Mouse (Mus musculus) layer of hippocampus, postnatal 14 days (tissue): ENCODE results near the gene Paqr4. TPM values are rescaled to one million over a fixed set of nuclear protein-coding genes. Genes with fewer than 3 reads are reported as not detected.

ENCODE experiments used
- DNase-seq, 2 experiments: peaks; one replicate each; pipeline ENCODE4 v3.0.0; 2021 to 2022; ENCODE audit warnings: low spot score in 2 of 2, mixed read lengths in 1 of 2
- total RNA-seq, 2 experiments: library from RNA; stranded (reverse); gene quantifications; 2 replicates each; pipeline ENCODE4 v1.2.3; 2021

Paqr4 gene
- total RNA-seq, 2 experiments from 2014 or later: 49.7 to 52.8 TPM

DNA sequence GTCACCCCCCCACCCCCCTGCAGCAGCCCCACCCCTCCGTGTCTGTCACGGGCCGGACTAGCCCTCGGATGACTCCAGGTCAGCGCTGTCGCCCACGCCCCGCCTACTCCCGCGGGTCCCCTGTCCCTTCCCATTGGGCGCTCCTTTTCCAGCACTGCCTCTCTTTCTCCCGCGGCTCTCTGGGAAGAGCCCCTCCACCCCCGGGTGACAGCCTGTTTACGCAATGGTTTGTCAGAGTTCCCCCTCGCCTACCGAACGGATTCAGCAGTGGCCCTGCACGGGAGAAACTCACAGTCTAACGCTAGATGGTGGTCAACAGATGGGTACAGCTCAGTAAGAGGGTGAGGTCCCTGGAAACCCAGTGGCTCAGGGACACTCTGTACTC, 13.9 kb downstream of the Paqr4 start:
- DNase-seq: peak; percentile 34 to 69

DNA sequence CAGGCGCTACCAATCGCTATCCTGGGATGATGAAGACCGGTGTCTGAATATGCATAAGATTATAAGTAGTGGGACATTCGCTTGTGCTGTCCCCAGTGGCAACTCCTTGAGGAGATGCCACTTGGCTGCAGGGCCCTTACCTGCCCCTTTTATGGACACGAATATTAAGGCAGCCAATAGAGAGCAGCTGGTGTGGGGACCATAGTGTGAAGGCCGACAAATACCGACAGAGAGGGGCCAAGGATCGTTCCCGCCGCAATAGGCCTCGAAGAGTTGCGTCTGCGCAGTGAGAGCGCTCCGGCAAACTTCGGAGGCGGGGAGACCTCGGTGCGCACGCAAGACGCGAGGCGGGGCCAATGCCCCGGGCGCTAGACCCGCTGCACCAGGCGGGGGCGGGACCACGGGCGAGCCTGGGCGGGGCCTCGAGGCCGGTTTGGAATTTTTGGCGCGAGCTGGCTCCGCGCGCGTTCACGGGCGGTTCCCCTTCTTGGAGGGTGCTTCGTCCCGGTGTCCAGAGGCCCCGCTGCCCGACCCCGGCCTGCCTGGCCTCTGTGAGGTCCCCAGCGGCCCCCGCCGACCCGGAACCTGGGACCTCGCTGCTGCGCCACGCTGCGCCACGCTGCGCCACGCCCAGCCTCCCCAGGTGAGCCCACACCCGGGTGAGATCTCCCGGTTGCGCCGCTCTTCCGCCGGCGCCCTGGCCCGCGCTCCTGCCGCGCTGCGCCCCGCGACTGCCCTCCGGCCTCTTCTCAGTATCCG, 14.5 kb downstream of the Paqr4 start, which contains the start of gene Pkmyt1:
Gene Pkmyt1, plus strand, starts transcription at position 338 of the 759 bp plus-strand sequence.
- peak; percentile 91 to 94 for DNase-seq

DNA sequence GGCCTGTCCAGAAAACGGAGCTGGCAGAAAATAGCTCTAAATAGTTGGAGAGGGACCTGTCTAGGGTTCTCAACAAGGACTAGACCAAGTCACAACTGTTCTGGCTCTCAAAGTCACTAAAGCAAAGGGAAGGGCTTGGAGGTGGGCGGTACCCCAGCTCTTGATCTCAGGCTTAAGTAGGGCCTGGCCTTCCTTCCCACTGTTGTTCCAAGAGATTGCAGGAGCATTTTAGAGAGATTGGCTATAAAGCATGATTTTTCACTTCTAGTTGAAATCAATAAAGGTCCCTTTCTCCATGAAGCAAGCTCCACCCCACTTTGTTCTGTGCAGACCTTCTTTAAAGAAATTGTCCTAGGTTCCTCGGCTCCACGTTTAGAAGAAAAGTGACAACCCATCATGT, 15.2 kb downstream of the Paqr4 start:
- DNase-seq: no peak

DNA sequence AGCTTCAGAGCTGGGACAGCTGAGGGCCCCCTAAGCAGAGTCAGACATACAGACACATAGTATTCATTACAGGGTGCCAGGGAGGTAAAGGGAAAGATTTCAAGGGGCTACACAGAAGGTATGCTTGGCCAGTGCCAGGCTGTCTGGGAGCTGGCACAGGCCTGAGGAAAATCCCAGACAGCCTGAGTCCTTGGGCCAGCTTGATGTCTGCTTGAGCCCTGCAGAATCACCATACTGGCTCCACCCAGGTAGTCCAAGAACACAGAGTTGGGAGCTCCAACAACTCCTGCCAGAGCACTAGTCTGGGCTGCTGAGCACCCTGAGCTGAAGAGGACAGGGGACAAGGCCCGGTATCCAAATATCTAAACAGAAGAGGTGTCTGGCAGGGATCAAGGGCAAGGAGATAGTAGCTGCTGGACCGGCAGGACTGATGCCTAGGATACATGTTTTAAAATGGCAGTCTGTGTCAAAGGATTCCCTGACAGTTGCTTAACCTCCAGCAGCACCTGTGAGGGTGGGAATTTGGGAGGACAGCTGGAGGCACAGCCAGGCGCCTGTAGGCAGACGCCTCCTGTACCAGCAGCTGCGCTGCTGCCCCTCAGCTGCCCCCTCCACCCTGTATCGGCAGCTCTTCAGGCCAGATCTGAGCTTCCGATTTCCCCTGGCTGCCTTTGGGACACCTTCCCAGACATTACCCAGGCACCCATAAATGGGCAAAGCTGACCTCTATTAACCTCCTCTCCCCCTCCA, 18.1 kb downstream of the Paqr4 start, which contains the start of gene 1520401A03Rik:
Gene 1520401A03Rik, minus strand, starts transcription at position 408 of the 750 bp plus-strand sequence.
- no peak for DNase-seq

DNA sequence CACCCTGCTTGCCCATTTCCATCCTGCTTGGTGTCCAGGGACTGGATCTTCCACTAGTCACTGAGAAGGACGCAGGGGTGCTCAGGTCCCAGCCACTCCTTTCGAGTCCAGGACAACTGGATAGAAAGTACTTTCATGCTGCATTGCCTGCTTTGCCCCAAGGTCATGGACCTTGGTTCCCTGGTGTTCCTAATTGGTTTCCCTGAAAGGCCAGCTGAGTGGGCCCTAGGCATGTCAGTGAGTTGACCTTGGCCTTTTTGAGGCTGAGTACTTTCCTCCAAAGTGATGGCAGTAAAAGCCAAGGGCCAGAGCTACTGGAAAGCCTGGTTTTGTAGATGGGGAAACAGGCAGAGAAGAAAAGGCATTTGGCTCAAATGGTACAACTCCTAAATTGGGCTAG, 18.8 kb downstream of the Paqr4 start:
- no peak for DNase-seq

DNA sequence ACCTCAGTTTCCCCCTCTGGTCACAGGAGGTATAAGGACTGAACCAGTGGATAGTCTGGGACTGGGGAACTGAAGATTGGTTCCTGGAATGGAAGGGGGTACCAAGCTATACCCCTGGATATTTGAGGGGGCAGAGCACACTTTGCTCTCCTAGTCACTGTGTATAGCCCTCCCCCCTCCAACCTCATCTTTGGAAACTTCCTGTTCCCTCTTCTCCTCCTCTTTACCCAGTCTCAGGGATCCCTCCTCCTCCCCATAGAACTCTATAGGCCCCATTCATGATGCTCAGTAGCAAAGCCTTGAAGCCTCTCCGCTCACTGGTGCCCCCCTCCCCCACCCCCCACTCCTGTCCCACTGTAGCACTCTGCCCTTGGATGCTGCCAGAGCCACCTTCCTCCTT, 21.2 kb downstream of the Paqr4 start:
- DNase-seq: no peak

DNA sequence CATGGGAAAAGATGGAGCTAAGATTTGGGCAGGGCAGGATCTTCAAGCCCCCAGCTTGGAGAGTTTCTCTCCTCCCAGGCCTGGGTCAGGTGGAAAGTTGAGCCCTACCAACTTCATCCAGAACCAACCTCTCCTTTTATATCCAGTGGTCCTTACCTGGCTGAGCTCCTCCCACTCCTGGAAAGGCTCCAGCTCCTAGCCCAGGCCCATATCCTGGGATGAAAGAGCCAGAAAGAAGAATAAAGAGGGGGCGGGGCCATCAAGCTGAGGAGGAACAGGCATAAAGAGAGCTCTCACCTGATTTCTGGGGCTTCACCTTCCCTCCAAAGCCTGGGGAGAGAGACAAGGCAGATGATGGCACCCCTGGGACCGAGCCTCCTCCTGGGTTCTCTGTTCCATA, 23.7 kb downstream of the Paqr4 start:
- no peak for DNase-seq

DNA sequence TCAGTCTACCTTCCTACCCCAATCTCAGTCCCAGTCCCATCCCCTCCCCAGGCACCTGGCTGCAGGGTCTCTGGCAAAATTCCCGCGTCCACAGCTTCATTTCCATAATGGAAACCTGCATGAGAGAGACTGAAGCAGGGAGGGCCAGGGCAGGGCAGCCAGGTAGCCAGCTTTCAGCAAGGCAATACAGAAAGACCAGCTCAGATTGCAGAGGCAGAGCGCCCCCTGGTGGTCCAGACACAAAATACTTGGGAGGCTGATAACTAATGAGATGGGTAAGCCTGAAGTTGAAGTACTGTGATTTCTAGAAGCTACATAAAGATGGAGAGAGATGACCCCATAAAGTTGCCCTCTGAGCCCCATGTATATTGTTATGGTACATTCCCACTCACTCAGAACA, 34.5 kb downstream of the Paqr4 start:
- peak; percentile 63 to 76 for DNase-seq

DNA sequence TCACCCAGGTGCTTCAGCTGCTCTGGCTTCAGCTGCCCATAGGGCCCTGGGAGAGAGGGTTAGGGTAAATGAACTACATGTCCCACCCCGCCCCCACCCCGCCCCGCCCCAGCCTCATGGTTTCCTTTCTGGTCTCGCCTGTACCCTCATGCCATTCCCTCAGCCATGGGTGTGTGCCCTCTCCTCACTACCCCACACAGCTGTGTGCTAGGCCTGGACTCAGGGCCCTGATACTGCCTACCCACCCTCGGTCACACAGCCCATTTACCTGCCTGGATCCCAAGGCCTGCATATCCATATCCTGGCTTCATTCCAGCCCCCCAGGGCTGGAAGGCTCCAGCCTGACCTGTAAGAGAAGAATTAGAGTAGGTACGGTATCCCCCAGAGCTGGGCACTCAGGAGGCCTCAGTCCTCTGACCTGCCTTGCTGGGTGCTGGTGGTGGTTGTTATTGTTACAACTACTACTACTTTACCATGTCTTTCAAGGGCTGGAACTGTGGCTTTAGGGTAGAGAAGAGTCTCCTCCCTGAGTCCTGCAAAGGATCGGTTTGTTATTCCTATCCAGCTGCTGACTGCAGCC, 35.1 kb downstream of the Paqr4 start:
- no peak for DNase-seq

DNA sequence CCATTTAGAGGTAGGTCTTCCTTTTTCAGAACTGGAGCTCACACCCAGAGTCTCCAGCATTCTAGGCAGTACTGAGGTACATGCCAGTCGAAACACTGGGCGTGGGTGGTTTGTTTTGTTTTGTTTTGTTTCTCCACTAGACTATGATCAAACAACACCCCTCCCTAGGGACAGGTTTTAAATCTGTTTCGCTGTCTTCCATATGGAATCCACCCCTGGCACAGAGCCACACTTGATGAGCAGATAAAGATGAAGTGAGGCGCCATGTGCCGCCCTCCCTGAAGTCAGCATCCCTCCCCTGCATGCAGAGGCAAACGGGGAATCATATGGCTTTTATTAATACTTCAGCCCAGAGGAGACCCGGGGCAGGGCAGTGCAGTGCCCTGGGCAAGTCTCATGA, 35.9 kb downstream of the Paqr4 start:
- DNase-seq: peak in 1 of 2 experiments; percentile 26

DNA sequence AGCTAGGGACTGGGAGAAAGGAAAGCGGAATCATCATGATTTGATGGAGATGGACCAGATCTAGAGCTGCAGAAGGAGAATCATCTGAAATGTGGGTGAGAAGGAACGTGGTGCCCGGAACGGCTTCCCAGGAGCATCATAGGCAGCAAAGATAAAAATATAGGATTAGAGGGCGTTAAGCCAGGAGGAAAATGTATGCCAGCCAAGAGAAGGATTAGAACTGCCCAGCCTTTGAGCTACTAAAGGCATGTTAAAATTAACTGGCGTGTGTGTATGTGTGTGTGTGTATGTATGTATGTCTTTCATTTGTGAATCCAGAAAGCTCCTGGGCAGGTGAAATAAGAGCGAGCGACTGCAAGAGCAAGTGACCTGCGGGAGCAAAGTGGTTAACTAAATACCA, 37.4 kb downstream of the Paqr4 start:
- no peak for DNase-seq

DNA sequence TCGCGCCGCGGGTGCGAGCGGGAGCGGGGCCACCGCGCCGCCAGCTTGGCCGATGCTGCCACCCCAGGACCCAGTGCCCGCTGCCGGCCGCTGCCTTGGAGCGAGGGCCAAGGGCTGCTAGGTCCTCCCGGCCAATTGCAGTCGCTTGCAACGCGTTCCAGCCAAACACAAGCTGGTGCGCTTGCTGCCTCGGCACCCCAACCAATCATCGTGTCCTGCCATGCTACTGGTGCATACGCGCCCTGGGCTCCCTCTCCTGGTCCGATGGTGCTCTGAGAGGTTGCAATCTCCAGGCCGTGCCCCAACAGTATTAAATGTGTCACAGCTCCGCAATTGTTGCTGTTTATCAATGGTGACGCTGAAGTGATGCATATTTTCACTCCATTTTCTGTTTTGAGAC, 40.6 kb downstream of the Paqr4 start:
- peak; percentile 83 to 93 for DNase-seq

DNA sequence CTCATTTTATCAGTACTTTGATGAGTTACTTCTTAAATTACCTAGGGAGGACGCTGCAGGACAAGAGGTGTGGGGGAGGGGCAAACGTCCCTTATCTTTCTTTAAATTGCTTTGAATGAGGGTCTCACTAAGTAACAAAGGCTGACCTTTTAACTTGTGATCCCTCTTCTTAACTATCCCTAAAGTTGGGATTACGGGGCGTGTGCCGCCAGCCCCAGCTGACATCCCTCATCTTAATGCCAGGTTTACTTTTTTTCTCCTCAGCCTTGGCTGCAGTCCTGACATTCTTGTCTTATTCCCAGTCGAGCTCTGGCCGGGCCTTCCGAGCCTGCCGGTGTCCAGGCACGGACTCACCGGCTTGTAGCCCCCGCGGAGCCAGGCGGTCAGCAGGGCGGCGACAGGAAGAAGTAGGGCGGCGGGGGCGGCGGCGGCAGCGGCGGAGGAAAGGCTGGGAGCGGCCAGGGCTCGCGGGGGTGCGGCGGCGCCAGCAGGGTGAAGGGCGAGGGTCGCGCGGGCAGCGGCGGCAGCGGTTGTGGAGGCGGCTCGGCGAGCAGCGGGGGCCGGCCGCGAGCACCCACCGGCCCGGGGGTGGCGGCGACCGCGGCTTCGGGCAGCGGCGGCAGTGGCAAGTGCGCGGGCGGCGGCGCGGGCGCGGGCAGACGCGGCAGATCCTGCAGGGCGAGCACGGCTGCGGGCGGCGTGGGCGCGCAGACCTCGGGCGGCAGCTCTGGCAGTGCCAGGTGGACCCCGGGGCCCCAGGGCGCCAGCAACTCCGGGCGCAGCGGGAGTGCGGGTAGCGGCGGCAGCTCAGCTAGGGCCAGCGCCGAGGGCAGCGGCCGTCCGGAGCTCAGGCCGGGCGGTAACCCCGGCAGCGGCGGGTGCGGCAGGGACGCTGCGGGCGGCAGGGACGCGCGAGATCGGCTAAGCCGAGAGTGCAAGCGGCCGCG, 41.3 kb downstream of the Paqr4 start:
- DNase-seq: peak in 1 of 2 experiments; percentile 17

DNA sequence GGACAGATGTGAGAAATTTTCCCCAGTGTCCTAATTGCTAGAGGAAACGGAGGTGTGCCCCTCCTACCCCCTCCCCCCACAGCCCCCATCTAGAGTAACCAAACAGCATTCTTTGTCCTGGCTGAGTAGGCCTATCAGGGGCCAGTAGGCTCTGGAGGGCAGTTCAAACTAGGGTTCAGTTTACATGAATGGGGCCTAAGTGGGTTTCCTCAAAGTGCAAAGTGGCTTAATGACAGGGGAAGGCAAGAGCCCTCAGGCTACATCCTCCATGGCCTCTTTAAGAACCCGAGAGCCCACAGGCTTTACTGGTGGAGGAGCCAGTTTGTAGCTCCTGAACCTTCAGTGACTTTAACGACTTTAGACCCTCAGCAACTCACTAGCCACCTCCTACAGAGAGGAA, 44.9 kb downstream of the Paqr4 start:
- DNase-seq: no peak

DNA sequence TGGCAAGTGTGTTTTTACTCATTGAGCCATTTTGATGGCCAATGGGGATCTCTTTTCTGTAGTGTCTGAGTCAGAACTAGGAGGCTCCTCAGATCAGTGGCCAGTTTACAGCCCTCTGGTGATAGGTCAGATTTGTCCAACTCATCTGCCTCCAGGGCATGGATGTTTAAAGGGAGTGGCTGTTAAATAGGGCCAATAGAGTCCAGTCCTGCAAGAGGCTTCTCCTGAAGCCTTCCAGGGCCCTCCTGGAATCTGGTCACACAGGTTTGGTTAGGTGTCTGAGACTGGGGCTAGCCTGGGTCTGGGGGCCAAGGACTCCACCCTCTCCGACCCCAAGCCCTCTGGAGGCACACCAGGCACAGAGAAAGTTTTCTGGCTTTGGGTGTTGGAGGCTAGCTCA, 46.2 kb downstream of the Paqr4 start:
- DNase-seq: no peak

Other genes with a start within 250 kb of the Paqr4 start
- gene Zfp213, start 176.6 kb downstream of the Paqr4 start, total RNA-seq: 1 to 10 TPM; 4.6 to 6.5 TPM
- gene Zfp13, start 141.4 kb downstream of the Paqr4 start, total RNA-seq: 10 to 100 TPM; 29.8 to 30.1 TPM
- gene Zscan10, start 140.0 kb downstream of the Paqr4 start, total RNA-seq: under 1 TPM in 1 of 2 experiments, not detected in 1; 0.36 TPM
- under 1 TPM; 0.85 to 0.86 TPM for gene Mmp25, start 95.6 kb downstream of the Paqr4 start, total RNA-seq
- gene Bicdl2, start 80.4 kb downstream of the Paqr4 start, total RNA-seq: not detected
- gene Hcfc1r1, start 67.3 kb downstream of the Paqr4 start, total RNA-seq: 100 to 1,000 TPM; 127 to 131 TPM
- 10 to 100 TPM in 1 of 2 experiments, 1 to 10 TPM in 1; 9.5 to 12.2 TPM for gene Thoc6, start 67.0 kb downstream of the Paqr4 start, total RNA-seq
- gene Tnfrsf12a, start 63.4 kb downstream of the Paqr4 start, total RNA-seq: 10 to 100 TPM in 1 of 2 experiments, 1 to 10 TPM in 1; 9.5 to 10.1 TPM
- gene Cldn6, start 61.6 kb downstream of the Paqr4 start, total RNA-seq: not detected
- gene Cldn9, start 56.8 kb downstream of the Paqr4 start, total RNA-seq: 1 to 10 TPM in 1 of 2 experiments, under 1 TPM in 1; 0.69 to 1.1 TPM
- under 1 TPM; 0.14 to 0.16 TPM for gene 1520401A03Rik, start 18.1 kb downstream of the Paqr4 start, total RNA-seq
- gene Pkmyt1, start 14.5 kb downstream of the Paqr4 start, total RNA-seq: 1 to 10 TPM; 3.7 to 4.0 TPM
- gene Kremen2, start 5.0 kb upstream of the Paqr4 start, total RNA-seq: under 1 TPM; 0.17 to 0.21 TPM
- gene Flywch1, start 30.7 kb upstream of the Paqr4 start, total RNA-seq: 100 to 1,000 TPM; 159 to 169 TPM
- gene Flywch2, start 45.2 kb upstream of the Paqr4 start, total RNA-seq: 10 to 100 TPM; 24.5 to 25.3 TPM
- gene Srrm2, start 49.7 kb upstream of the Paqr4 start, total RNA-seq: 100 to 1,000 TPM; 502 to 591 TPM
- gene Elob, start 88.3 kb upstream of the Paqr4 start, total RNA-seq: 100 to 1,000 TPM; 363 to 365 TPM
- gene Prss33, start 95.2 kb upstream of the Paqr4 start, total RNA-seq: not detected
- gene Prss32, start 103.0 kb upstream of the Paqr4 start, total RNA-seq: under 1 TPM in 1 of 2 experiments, not detected in 1; 0.29 TPM
- 1 to 10 TPM; 1.8 to 2.0 TPM for gene Prss41, start 103.3 kb upstream of the Paqr4 start, total RNA-seq
- not detected for gene Prss21, start 127.2 kb upstream of the Paqr4 start, total RNA-seq
- not detected for gene Dcpp1, start 140.0 kb upstream of the Paqr4 start, total RNA-seq
- not detected for gene Dcpp2, start 140.0 kb upstream of the Paqr4 start, total RNA-seq
- not detected for gene Dcpp3, start 176.6 kb upstream of the Paqr4 start, total RNA-seq
- gene Sbp, start 200.8 kb upstream of the Paqr4 start, total RNA-seq: not detected
- gene Sbpl, start 214.4 kb upstream of the Paqr4 start, total RNA-seq: not detected
- under 1 TPM in 1 of 2 experiments, not detected in 1; 0.41 TPM for gene Prss30, start 239.7 kb upstream of the Paqr4 start, total RNA-seq